Mouse (Mus musculus) liver, embryonic 15.5 days (tissue): ENCODE measurements at regions not wholly inside any gene's neighbourhood (a gene's known extent, or its start where the extent isn't known, plus 50 kb on each side); places are given as distances from the start of the nearest gene placed in this dataset.

Experiments used
- ATAC-seq: fragments of 200-750 bp; cut with Nextera tagmentation; 2 replicates; pipeline ENCODE4 v1.8.0; 2017; ENCODE audit warnings: moderate number of reproducible peaks, mild to moderate bottlenecking, moderate library complexity; ENCODE audit not compliant: insufficient read depth
- H3K27ac ChIP-seq: fragments of 300-500 bp; sonication (generic); replicated peaks from 2 replicates; pipeline ENCODE4 v1.5.1; 2015; ENCODE audit warnings: mild to moderate bottlenecking, inconsistent platforms
- H3K27me3 ChIP-seq: fragments of 300-500 bp; sonication (generic); 2 replicates; pipeline ENCODE4 v1.6.1; 2015; ENCODE audit warnings: mild to moderate bottlenecking, inconsistent platforms
- H3K36me3 ChIP-seq: fragments of 300-500 bp; sonication (generic); replicated peaks from 2 replicates; pipeline ENCODE4 v1.6.1; 2015; ENCODE audit warnings: moderate library complexity, mild to moderate bottlenecking, inconsistent platforms
- H3K4me1 ChIP-seq: fragments of 300-500 bp; sonication (generic); replicated peaks from 2 replicates; pipeline ENCODE4 v1.6.1; 2015; ENCODE audit warnings: inconsistent platforms
- H3K4me2 ChIP-seq: fragments of 300-500 bp; sonication (generic); 2 replicates; pipeline ENCODE4 v1.6.1; 2015; ENCODE audit warnings: moderate library complexity, mild to moderate bottlenecking, inconsistent platforms
- H3K4me3 ChIP-seq: fragments of 300-500 bp; sonication (generic); replicated peaks from 2 replicates; pipeline ENCODE4 v1.5.1; 2015; ENCODE audit warnings: mild to moderate bottlenecking, inconsistent platforms
- H3K9ac ChIP-seq: fragments of 300-500 bp; sonication (generic); 2 replicates; pipeline ENCODE4 v1.6.1; 2015; ENCODE audit warnings: moderate library complexity, mild to moderate bottlenecking, inconsistent platforms
- H3K9me3 ChIP-seq: fragments of 300-500 bp; sonication (generic); replicated peaks from 2 replicates; pipeline ENCODE4 v1.6.1; 2016; ENCODE audit warnings: inconsistent platforms
- WGBS: fragments of 180-500 bp; shearing (Covaris S2); methylation state at CpG from one replicate; pipeline ENCODE4 v1.1.7; 2015; ENCODE audit warnings: mixed read lengths; ENCODE audit not compliant: insufficient replicate concordance; 5-methylcytosine and 5-hydroxymethylcytosine counted together

DNA sequence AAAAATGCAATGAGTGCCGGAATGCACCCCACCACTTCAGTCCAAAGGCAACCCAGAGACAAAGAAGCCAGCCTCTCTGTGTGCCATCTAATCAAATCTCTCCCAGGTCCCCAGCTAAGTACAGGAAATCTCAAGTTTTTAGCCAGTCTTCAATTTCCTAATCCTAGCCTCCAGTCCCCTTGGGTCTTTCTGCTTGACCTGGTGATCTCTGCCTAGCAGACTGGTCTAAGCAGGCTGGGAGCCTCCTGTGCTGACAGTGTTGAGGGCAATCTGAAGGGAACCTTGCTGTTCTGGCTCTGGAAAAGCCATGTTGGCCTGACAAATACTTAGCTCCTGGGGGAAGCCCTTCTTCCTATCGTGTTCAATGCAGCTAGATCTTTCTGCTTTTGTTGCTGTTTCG, 248.9 kb downstream of the Nedd1 start:
- Histone ChIP-seq H3K27me3 (no peaks in the 10 kb centered on the region), H3K4me1 (no peaks in the 10 kb centered on the region), H3K4me3 (no peak overlapping the region), H3K9me3 (no peaks in the 10 kb centered on the region), H3K9ac (no peak overlapping the region), H3K4me2 (no peak overlapping the region), H3K36me3 (no peaks in the 10 kb centered on the region), H3K27ac (no peak overlapping the region)
- ATAC-seq = no peak
- WGBS = 52% methylated on average over 3 of the region's 3 CpGs

DNA sequence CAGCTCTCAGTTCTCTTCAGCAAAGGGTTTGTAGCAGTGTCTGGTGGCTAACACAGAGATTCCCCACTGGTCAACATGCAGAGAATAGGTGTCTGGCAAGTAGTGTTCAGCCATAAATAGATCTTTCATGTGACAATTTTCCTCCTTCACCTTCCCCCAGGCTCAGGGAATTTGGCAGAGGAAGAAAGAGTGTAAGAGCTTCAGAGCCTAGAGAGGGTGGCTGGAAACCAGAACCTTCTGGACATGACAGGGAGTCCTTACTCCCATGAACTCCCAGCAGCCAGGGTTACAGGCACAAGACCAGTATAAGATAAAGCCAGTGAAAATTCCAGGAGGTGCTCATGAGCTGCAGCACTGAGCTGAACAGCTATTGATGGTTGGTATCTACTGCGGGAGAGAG, 251.1 kb downstream of the Nedd1 start:
- Histone ChIP-seq H3K9ac (no peak overlapping the region), H3K27me3 (no peaks in the 10 kb centered on the region), H3K4me1 (no peaks in the 10 kb centered on the region), H3K9me3 (no peaks in the 10 kb centered on the region), H3K4me3 (no peak overlapping the region), H3K27ac (no peak overlapping the region), H3K4me2 (no peak overlapping the region), H3K36me3 (no peaks in the 10 kb centered on the region)
- ATAC-seq = no peak
- 75% methylated on average over 1 of the region's 1 CpGs for WGBS

DNA sequence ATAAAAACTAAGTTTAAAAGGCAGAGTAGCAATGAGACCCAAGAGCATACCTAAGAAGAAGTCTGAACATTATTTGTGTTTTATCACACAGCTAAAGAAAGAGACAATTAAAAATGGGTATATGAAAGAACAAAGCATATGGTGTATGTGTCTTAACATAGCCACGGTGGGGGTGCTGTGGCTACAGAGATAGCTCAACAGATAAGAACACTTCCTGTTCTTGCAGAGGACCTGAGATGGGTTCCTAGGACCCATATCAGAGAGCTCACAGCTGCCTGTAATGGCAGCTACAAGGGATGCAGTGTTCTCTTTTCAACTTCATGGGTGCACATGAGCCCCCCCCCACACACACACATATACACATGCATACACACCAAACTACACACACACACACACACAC, 267.0 kb downstream of the Nedd1 start:
- no peaks in the 10 kb centered on the region for H3K9me3 ChIP-seq
- no peak for ATAC-seq
- no peaks in the 10 kb centered on the region for H3K4me1 ChIP-seq
- no peak overlapping the region for H3K9ac ChIP-seq
- H3K4me3 ChIP-seq = no peak overlapping the region
- H3K27me3 ChIP-seq = no peaks in the 10 kb centered on the region
- 18% methylated on average over 1 of the region's 1 CpGs for whole genome bisulfite sequencing
- H3K27ac ChIP-seq = no peak overlapping the region
- H3K4me2 ChIP-seq = no peak overlapping the region
- no peaks in the 10 kb centered on the region for H3K36me3 ChIP-seq

- 59% methylated on average over 5 of the region's 5 CpGs for WGBS
- Histone ChIP-seq H3K27me3 (no peaks in the 10 kb centered on the region), H3K4me2 (no peak overlapping the region), H3K9ac (no peak overlapping the region), H3K4me3 (no peak overlapping the region), H3K4me1 (no peaks in the 10 kb centered on the region), H3K9me3 (no peaks in the 10 kb centered on the region), H3K27ac (no peak overlapping the region), H3K36me3 (no peaks in the 10 kb centered on the region)
- no peak for ATAC-seq
Observed at GRCm38 (mm10) chr10:92453550-92453949, 268.7 kb downstream of the Nedd1 start.

DNA sequence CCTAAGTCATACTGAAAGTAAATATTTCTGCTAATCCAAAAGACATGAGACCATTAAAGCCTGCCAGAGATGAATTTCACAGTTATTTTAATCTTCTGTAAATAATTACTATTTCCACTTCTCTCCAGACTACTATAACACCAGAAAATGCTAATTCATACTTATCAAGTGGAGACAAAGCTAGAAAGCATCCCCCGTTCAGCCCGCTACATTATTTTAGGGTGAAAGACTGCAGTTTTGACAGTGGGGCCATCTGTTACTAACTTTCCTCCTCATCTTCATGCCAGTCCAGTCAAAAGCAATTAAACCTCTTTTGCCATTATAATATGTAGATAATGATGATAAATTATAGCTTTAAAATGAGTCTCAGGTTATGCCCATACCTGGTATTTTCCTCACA, 276.3 kb downstream of the Nedd1 start:
- Histone ChIP-seq H3K4me1 (no peaks in the 10 kb centered on the region), H3K4me2 (no peak overlapping the region), H3K27ac (no peak overlapping the region), H3K9me3 (no peaks in the 10 kb centered on the region), H3K4me3 (no peak overlapping the region), H3K36me3 (no peaks in the 10 kb centered on the region), H3K27me3 (no peaks in the 10 kb centered on the region), H3K9ac (no peak overlapping the region)
- no peak for ATAC-seq
- 82% methylated on average over 2 of the region's 2 CpGs for WGBS

- Histone ChIP-seq H3K4me1 (no peaks in the 10 kb centered on the region), H3K9ac (no peak overlapping the region), H3K36me3 (no peaks in the 10 kb centered on the region), H3K27ac (no peak overlapping the region), H3K4me2 (no peak overlapping the region), H3K27me3 (no peaks in the 10 kb centered on the region), H3K4me3 (no peak overlapping the region), H3K9me3 (no peaks in the 10 kb centered on the region)
- ATAC-seq = no peak
- WGBS = 55% methylated on average over 8 of the region's 8 CpGs
Observed at GRCm38 (mm10) chr10:92438621-92439394, 283.4 kb downstream of the Nedd1 start.

GRCm38 (mm10) chr10:92429256-92429655, 293.0 kb downstream of the Nedd1 start:
- 61% methylated on average over 7 of the region's 7 CpGs for WGBS
- Histone ChIP-seq H3K4me1 (no peaks in the 10 kb centered on the region), H3K9me3 (no peaks in the 10 kb centered on the region), H3K27me3 (no peaks in the 10 kb centered on the region), H3K4me2 (no peak overlapping the region), H3K27ac (no peak overlapping the region), H3K9ac (no peak overlapping the region), H3K4me3 (no peak overlapping the region), H3K36me3 (no peaks in the 10 kb centered on the region)
- ATAC-seq = no peak

DNA sequence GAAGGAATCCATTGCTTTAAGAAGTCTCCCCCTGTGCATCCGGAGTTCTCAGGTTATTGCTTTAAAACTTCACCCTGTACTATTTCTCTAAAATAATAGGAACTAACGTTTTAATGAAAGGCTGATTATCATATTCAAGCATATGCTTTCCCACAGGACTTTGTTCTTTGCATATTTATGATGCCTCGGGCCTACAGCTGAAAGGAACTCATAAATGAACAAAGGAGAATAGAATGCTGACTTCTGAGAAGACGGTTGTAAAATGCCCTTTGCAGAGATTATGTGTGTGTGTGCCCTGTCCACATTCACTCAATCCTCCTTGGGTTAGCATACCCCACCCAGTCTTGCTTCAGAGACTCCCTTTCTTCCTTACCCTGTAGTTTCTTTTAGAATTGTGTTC, 294.2 kb downstream of the Nedd1 start:
- Histone ChIP-seq H3K36me3 (no peaks in the 10 kb centered on the region), H3K4me2 (no peak overlapping the region), H3K4me1 (no peaks in the 10 kb centered on the region), H3K27me3 (no peaks in the 10 kb centered on the region), H3K9ac (no peak overlapping the region), H3K9me3 (no peaks in the 10 kb centered on the region), H3K27ac (no peak overlapping the region), H3K4me3 (no peak overlapping the region)
- no peak for ATAC-seq
- WGBS = 34% methylated on average over 4 of the region's 4 CpGs

DNA sequence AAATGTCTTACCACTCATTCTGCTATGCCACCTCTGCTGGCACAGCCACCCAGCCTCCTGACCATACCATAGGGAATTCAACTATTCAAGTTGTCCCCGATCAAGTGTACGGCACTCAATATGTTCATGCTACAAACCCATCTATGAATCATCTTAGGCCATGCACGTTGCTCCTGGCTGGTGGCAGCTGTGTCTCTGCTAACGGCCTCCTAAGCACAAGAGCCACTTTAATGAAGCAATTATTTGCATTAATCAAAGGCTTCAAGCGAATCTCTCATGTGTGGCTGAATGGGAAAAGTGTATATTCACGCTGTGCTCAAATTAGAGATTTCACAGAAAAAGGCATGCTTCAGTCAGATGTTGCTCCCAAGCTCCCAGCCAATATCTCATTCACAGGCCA, 295.8 kb downstream of the Nedd1 start:
- Histone ChIP-seq H3K4me1 (no peaks in the 10 kb centered on the region), H3K4me2 (no peak overlapping the region), H3K9ac (no peak overlapping the region), H3K27ac (no peak overlapping the region), H3K27me3 (no peaks in the 10 kb centered on the region), H3K4me3 (no peak overlapping the region), H3K9me3 (no peaks in the 10 kb centered on the region), H3K36me3 (no peaks in the 10 kb centered on the region)
- 62% methylated on average over 6 of the region's 6 CpGs for WGBS
- no peak for ATAC-seq

DNA sequence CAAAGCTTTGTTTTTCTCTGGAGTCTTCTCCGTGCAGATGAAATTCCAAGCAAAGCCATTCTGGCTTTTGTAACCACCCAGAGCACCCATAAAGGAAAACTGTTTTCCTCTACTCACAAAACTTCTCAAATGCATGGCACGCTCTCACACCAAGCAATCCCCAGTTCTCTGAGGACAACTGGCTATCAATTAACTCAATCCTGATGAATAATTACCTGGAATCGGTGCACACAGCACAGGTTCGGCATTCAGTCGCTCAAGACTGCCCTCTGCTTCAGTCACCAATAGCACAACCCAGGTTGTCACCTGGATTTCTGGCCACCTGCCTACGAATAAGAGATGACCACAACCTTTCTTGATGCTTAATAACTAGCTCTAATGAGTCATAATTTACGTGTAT, 309.5 kb downstream of the Nedd1 start:
- Histone ChIP-seq H3K9ac (no peak overlapping the region), H3K27ac (no peak overlapping the region), H3K36me3 (no peaks in the 10 kb centered on the region), H3K4me3 (no peak overlapping the region), H3K4me1 (no peaks in the 10 kb centered on the region), H3K9me3 (no peaks in the 10 kb centered on the region), H3K4me2 (no peak overlapping the region), H3K27me3 (no peaks in the 10 kb centered on the region)
- no peak for ATAC-seq
- 55% methylated on average over 7 of the region's 7 CpGs for WGBS

DNA sequence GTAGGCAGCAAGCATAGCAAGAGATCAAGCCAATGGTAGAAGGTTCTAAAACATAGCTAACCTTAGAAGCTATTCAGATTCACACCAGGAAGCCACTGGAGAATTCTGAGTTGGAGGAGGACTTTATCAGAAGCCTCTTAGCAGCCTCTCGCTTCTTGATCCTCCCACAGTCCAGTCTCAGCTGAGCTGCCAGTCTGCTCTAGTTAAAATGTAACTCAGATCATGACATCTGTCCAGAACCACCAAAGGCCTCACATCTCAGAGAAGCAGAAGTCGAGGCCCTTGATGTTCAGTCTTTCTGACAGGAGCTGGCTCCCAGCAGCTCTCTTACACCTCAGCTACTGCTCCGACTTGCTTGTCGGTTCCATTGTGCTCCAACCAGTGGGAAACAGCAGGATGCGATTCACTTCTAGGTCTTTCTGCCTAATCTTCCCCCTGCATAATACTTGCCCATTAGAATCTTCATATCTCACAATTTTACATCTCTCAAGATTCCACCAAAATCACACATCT, 311.4 kb downstream of the Nedd1 start:
- Histone ChIP-seq H3K4me1 (no peaks in the 10 kb centered on the region), H3K9ac (no peak overlapping the region), H3K9me3 (no peaks in the 10 kb centered on the region), H3K27ac (no peak overlapping the region), H3K4me2 (no peak overlapping the region), H3K36me3 (no peaks in the 10 kb centered on the region), H3K4me3 (no peak overlapping the region), H3K27me3 (no peaks in the 10 kb centered on the region)
- WGBS = 51% methylated on average over 5 of the region's 5 CpGs
- ATAC-seq = no peak
